Mouse (Mus musculus) hindbrain, postnatal 0 days (tissue): Measurements from ENCODE around the gene Hoxb8. TPM values are rescaled to one million over a fixed set of nuclear protein-coding genes. Genes with fewer than 3 reads are reported as not detected.
A peak's percentile ranks its signal among the peaks of the same experiment; 100 is the strongest.

Experiments
- ATAC-seq: fragments of 200-750 bp; cut with Nextera tagmentation; 2 replicates; pipeline ENCODE4 v1.8.0; 2017; ENCODE audit warnings: mild to moderate bottlenecking, moderate TSS enrichment, moderate library complexity
- DNase-seq: peaks from one replicate; pipeline ENCODE4 v3.0.0-alpha.2; 2015; ENCODE audit warnings: low spot score
- H3K27ac ChIP-seq: fragments of 300-500 bp; sonication (generic); 2 replicates; pipeline ENCODE4 v1.5.1; 2014; ENCODE audit warnings: mild to moderate bottlenecking
- H3K27me3 ChIP-seq: fragments of 300-500 bp; sonication (generic); 2 replicates; pipeline ENCODE4 v1.6.1; 2014; ENCODE audit warnings: low read length, mixed read lengths; ENCODE audit not compliant: insufficient read depth
- H3K36me3 ChIP-seq: fragments of 300-500 bp; sonication (generic); 2 replicates; pipeline ENCODE4 v1.6.1; 2014; ENCODE audit warnings: low read length, mixed read lengths; ENCODE audit not compliant: insufficient read depth
- H3K4me1 ChIP-seq: fragments of 300-500 bp; sonication (generic); 2 replicates; pipeline ENCODE4 v1.6.1; 2014; ENCODE audit warnings: antibody characterized with exemption, low read length, mixed read lengths; ENCODE audit not compliant: insufficient read depth
- H3K4me2 ChIP-seq: fragments of 300-500 bp; sonication (generic); 2 replicates; pipeline ENCODE4 v1.6.1; 2014; ENCODE audit warnings: low read depth, mild to moderate bottlenecking, low read length, moderate library complexity, mixed read lengths
- H3K4me3 ChIP-seq: fragments of 300-500 bp; sonication (generic); 2 replicates; pipeline ENCODE4 v1.5.1; 2014; ENCODE audit warnings: low read length
- H3K9ac ChIP-seq: fragments of 300-500 bp; sonication (generic); replicated peaks from 2 replicates; pipeline ENCODE4 v1.6.1; 2014; ENCODE audit warnings: mild to moderate bottlenecking, low read length, moderate library complexity, mixed read lengths
- H3K9me3 ChIP-seq: fragments of 300-500 bp; sonication (generic); 2 replicates; pipeline ENCODE4 v1.6.1; 2016; ENCODE audit warnings: low read length, mixed read lengths
- CTCF ChIP-seq: IDR thresholded peaks from 2 replicates; pipeline ENCODE4 v1.5.1; 2016; ENCODE audit warnings: antibody characterized with exemption, control low read depth, low read depth
- WGBS: fragments of 180-500 bp; shearing (Covaris S2); extraction: QIAGEN DNeasy Blood & Tissue Kit; methylation state at CpG from one replicate; pipeline ENCODE4 v1.1.7; 2014; 5-methylcytosine and 5-hydroxymethylcytosine counted together
- polyA plus RNA-seq: library from polyadenylated mRNA; unstranded; fragments of >200 nt; fragmentation: Nextera tagmentation; extraction: Ambion mirVana; gene quantifications from 2 replicates; pipeline ENCODE4 v1.2.1, GENCODE M21; 2015
- total RNA-seq: library from RNA; depleted of rRNA; stranded (reverse); fragments of >200 nt; gene quantifications from 2 replicates; pipeline ENCODE4 v1.2.3, GENCODE M21; 2014

Gene Hoxb8
- total and polyA plus RNA-seq, 2 experiments from 2014 or later: 4.6 to 28.0 TPM

DNA sequence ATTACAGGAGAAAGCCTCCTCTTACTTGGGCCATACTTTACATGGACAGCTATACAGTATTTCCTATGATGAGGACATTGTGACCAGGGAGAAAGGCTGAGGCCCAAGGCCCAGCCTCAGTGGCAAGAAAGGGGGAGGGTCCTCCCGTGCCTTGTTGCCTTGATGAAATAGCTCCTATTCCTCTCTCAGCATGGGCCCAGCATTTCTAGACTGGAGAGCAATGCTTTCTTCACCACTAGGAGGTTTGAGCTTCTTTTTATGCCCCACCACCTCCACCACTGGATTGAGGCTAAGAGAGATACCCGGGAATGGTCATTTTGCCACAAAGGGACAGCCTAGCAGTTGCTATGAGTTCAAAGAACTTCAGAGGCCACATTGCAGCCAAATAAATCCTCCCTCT, 15.3 kb downstream of the Hoxb8 start:
- Histone ChIP-seq H3K36me3 (no peaks in the 10 kb centered on the region), H3K4me3 (peak overlapping the region; percentile 7; the same call in 1 of the 2 replicates), H3K27ac (no peak overlapping the region), H3K27me3 (peaks cover 84% of the 10 kb centered on the region), H3K9ac (no peak overlapping the region), H3K4me2 (peak overlapping the region; percentile 18; the same call in 1 of the 2 replicates), H3K4me1 (no peaks in the 10 kb centered on the region), H3K9me3 (no peaks in the 10 kb centered on the region)
- no peak for ATAC-seq
- DNase-seq: no peak
- WGBS: 0% methylated on average over 2 of the region's 2 CpGs
- TF ChIP-seq CTCF: no peak

DNA sequence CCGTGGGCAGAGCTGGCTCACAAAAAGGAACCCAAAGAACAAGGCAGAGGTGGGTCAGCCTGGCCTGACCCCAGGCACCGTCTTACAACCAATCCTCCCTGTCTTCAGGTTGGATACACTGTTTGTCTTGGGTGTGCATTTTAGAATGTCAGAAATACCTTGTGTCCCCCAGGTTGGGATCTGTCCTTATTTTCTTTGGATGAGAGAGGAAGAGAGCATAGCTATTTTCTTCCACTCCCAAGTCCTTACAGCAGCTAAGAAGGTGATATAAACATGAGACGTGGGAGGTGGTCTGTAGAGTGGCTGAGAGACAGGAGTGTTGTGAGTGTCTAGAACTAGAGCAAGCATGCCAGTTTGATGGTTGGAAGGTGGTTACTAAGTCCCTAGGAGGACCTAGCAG, 15.7 kb downstream of the Hoxb8 start:
- Histone ChIP-seq H3K4me2 (peak overlapping the region; percentile 18; the same call in 1 of the 2 replicates), H3K36me3 (no peaks in the 10 kb centered on the region), H3K27ac (no peak overlapping the region), H3K9ac (no peak overlapping the region), H3K9me3 (no peaks in the 10 kb centered on the region), H3K4me1 (no peaks in the 10 kb centered on the region), H3K27me3 (peaks cover 84% of the 10 kb centered on the region), H3K4me3 (no peak overlapping the region)
- ATAC-seq: no peak
- 6% methylated on average over 3 of the region's 3 CpGs for WGBS
- no peak for DNase-seq
- no peak for TF ChIP-seq CTCF

DNA sequence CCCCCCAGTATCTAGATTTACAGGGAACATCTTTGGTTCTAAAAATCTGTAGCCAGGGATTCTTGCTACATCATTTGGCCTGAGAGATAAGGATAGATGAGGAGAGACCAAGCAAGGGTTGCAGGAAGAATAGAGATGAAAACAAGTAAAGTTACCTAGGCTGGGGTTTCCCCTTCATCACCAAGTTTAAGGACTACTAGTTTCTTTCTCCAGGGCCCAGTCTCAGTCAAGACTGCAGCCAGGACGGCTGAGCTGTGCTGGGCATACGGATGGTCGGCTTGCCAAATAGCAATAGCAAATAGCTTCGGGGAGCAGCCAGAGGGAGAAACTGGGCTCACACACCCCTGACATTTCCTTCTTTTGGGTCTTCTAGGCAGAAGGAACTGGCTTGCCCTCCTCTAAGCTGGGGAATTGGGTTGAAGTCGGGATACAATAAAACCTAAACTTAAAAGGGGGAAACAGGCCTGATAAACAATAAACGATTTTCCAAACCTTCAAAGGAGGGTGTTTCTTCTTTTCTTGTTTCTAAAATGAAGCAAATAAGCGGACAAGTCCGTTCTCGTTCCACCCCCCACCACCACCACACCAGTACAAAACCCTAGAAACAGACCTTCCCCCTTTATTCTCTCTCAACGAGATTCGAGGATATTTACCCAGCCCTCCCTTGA, 16.4 kb downstream of the Hoxb8 start:
- 4% methylated on average over 11 of the region's 11 CpGs for WGBS
- H3K9ac ChIP-seq: no peak overlapping the region
- peak overlapping the region; percentile 8; the same call in 1 of the 2 replicates for H3K4me3 ChIP-seq
- no peak for TF ChIP-seq CTCF
- no peaks in the 10 kb centered on the region for H3K36me3 ChIP-seq
- ATAC-seq: no peak
- H3K9me3 ChIP-seq: no peaks in the 10 kb centered on the region
- H3K27ac ChIP-seq: no peak overlapping the region
- no peak for DNase-seq
- peaks cover 80% of the 10 kb centered on the region for H3K27me3 ChIP-seq
- 0 out of 2 replicates have a peak overlapping the region, but pooled peaks have one; percentile 28 for H3K4me2 ChIP-seq
- no peaks in the 10 kb centered on the region for H3K4me1 ChIP-seq

DNA sequence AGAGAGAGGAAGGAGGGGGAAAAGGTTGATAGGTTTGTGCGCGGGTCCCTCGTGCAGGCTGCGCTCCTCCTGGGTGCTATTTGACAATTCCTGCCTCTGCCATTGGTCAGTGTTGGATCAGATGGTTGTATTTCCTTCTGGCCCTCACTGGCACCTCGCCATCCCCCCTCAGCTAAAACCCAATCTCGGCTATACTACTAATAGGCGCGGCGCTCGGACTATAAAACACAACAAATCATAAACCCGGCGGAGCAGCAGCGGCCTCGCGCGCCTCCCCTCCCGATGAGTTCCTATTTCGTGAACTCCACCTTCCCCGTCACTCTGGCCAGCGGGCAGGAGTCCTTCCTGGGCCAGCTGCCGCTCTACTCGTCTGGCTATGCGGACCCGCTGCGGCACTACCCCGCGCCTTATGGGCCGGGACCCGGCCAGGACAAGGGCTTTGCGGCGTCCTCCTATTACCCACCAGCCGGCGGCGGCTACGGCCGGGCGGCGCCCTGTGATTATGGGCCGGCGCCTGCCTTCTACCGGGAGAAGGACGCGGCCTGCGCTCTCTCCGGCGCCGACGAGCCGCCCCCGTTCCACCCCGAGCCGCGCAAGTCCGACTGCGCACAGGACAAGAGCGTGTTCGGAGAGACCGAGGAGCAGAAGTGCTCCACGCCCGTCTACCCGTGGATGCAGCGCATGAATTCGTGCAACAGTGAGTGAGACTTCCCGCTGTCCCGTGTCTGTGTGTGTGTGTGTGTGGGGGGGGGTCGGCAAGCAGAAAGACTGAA, 17.4 kb downstream of the Hoxb8 start:
- H3K9ac ChIP-seq: peak overlapping the region; percentile 41
- no peaks in the 10 kb centered on the region for H3K9me3 ChIP-seq
- H3K4me1 ChIP-seq: no peaks in the 10 kb centered on the region
- H3K36me3 ChIP-seq: no peaks in the 10 kb centered on the region
- no peak for TF ChIP-seq CTCF
- peak overlapping the region; percentile 31 for H3K4me3 ChIP-seq
- H3K27ac ChIP-seq: 0 out of 2 replicates have a peak overlapping the region, but pooled peaks have one; percentile 26
- WGBS: 1% methylated on average over 66 of the region's 66 CpGs
- H3K4me2 ChIP-seq: peak overlapping the region; percentile 30
- no peak for DNase-seq
- peaks cover 73% of the 10 kb centered on the region for H3K27me3 ChIP-seq
- 0 out of 2 replicates have a peak, but pooled peaks have one; percentile 56 for ATAC-seq

DNA sequence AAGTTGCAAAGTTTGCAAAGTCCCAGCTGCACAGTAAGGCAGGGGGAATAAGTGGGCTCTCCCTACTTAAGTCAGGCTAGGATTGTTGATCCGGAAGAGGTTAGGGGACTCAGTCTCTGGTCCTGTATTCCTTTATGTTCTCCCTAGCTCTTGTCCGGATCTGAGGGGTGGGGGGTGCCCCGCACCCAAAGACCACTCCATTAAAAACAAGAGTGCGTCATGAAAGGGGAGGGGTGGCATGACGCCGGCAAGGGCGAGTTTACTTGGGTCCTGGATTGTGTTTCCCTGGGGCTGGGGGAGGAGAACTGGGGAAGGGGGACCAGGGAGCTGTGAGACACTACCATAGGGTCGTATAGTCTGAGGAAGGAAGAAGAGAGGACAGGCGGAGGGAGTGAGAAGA, 18.1 kb downstream of the Hoxb8 start:
- no peaks in the 10 kb centered on the region for H3K4me1 ChIP-seq
- H3K4me3 ChIP-seq: peak overlapping the region; percentile 31
- no peaks in the 10 kb centered on the region for H3K36me3 ChIP-seq
- H3K27me3 ChIP-seq: peaks cover 74% of the 10 kb centered on the region
- 4% methylated on average over 9 of the region's 9 CpGs for WGBS
- no peak for TF ChIP-seq CTCF
- peak overlapping the region; percentile 30 for H3K4me2 ChIP-seq
- ATAC-seq: no peak
- no peak overlapping the region for H3K9ac ChIP-seq
- DNase-seq: no peak
- H3K9me3 ChIP-seq: no peaks in the 10 kb centered on the region
- no peak overlapping the region for H3K27ac ChIP-seq

DNA sequence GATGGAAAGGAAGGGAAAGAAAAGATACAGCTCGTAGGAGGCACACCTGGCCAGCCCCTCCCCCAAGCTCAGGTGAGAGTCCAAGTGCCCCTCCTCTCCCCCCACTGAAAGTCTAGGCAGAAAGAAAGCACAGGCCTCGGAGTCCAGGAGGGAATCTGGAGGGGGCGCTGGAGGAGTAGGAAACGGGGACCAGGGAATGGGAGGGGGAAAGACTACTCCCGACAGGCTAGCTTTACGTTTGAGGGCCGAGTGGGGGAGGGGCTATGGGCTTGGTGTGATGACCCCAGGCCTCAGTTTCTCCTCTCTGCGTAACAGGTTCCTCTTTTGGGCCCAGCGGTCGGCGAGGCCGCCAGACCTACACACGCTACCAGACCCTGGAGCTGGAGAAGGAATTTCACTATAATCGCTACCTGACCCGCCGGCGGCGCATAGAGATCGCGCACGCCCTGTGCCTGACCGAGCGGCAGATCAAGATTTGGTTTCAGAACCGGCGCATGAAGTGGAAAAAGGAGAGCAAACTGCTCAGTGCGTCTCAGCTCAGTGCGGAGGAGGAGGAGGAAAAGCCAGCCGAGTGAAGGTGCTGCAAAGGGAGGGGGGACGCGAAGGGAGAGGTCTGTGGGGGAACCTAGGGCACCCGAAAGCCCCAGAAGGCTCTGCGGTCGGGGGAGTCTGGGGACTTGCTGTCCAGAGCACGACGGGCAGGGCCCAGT, 18.8 kb downstream of the Hoxb8 start:
- Histone ChIP-seq H3K9ac (no peak overlapping the region), H3K4me2 (peak overlapping the region; percentile 30), H3K27me3 (peaks cover 72% of the 10 kb centered on the region), H3K36me3 (no peaks in the 10 kb centered on the region), H3K4me3 (peak overlapping the region; percentile 31), H3K4me1 (no peaks in the 10 kb centered on the region), H3K9me3 (no peaks in the 10 kb centered on the region), H3K27ac (peak overlapping the region; percentile 37; the same call in 1 of the 2 replicates)
- no peak for ATAC-seq
- 3% methylated on average over 35 of the region's 35 CpGs for WGBS
- no peak for TF ChIP-seq CTCF
- no peak for DNase-seq
